Mouse (Mus musculus) hindbrain, postnatal 0 days (tissue): ENCODE results near the gene Wdr90. TPM values are rescaled to one million over a fixed set of nuclear protein-coding genes. Genes with fewer than 3 reads are reported as not detected.

Experiments used
- ATAC-seq: fragments of 200-750 bp; cut with Nextera tagmentation; 2 replicates; pipeline ENCODE4 v1.8.0; 2017; ENCODE audit warnings: mild to moderate bottlenecking, moderate TSS enrichment, moderate library complexity
- DNase-seq: peaks from one replicate; pipeline ENCODE4 v3.0.0-alpha.2; 2015; ENCODE audit warnings: low spot score
- H3K27ac ChIP-seq: fragments of 300-500 bp; sonication (generic); 2 replicates; pipeline ENCODE4 v1.5.1; 2014; ENCODE audit warnings: mild to moderate bottlenecking
- H3K27me3 ChIP-seq: fragments of 300-500 bp; sonication (generic); 2 replicates; pipeline ENCODE4 v1.6.1; 2014; ENCODE audit warnings: low read length, mixed read lengths; ENCODE audit not compliant: insufficient read depth
- H3K36me3 ChIP-seq: fragments of 300-500 bp; sonication (generic); 2 replicates; pipeline ENCODE4 v1.6.1; 2014; ENCODE audit warnings: low read length, mixed read lengths; ENCODE audit not compliant: insufficient read depth
- H3K4me1 ChIP-seq: fragments of 300-500 bp; sonication (generic); 2 replicates; pipeline ENCODE4 v1.6.1; 2014; ENCODE audit warnings: antibody characterized with exemption, low read length, mixed read lengths; ENCODE audit not compliant: insufficient read depth
- H3K4me2 ChIP-seq: fragments of 300-500 bp; sonication (generic); 2 replicates; pipeline ENCODE4 v1.6.1; 2014; ENCODE audit warnings: low read depth, mild to moderate bottlenecking, low read length, moderate library complexity, mixed read lengths
- H3K4me3 ChIP-seq: fragments of 300-500 bp; sonication (generic); 2 replicates; pipeline ENCODE4 v1.5.1; 2014; ENCODE audit warnings: low read length
- H3K9ac ChIP-seq: fragments of 300-500 bp; sonication (generic); replicated peaks from 2 replicates; pipeline ENCODE4 v1.6.1; 2014; ENCODE audit warnings: mild to moderate bottlenecking, low read length, moderate library complexity, mixed read lengths
- H3K9me3 ChIP-seq: fragments of 300-500 bp; sonication (generic); 2 replicates; pipeline ENCODE4 v1.6.1; 2016; ENCODE audit warnings: low read length, mixed read lengths
- CTCF ChIP-seq: IDR thresholded peaks from 2 replicates; pipeline ENCODE4 v1.5.1; 2016; ENCODE audit warnings: antibody characterized with exemption, control low read depth, low read depth
- WGBS: fragments of 180-500 bp; shearing (Covaris S2); extraction: QIAGEN DNeasy Blood & Tissue Kit; methylation state at CpG from one replicate; pipeline ENCODE4 v1.1.7; 2014; 5-methylcytosine and 5-hydroxymethylcytosine counted together
- polyA plus RNA-seq: library from polyadenylated mRNA; unstranded; fragments of >200 nt; fragmentation: Nextera tagmentation; extraction: Ambion mirVana; gene quantifications from 2 replicates; pipeline ENCODE4 v1.2.1, GENCODE M21; 2015
- total RNA-seq: library from RNA; depleted of rRNA; stranded (reverse); fragments of >200 nt; gene quantifications from 2 replicates; pipeline ENCODE4 v1.2.3, GENCODE M21; 2014

Wdr90 gene
- total and polyA plus RNA-seq, 2 experiments from 2014 or later, result 13.2 to 75.5 TPM

- H3K27me3 ChIP-seq, result no peaks in the 10 kb centered on the region
- WGBS, result 7% methylated on average over 28 of the region's 29 CpGs
Observed at GRCm38 (mm10) chr17:25837076-25837410, 24.3 kb downstream of the Wdr90 start, which contains the start of gene Rhbdl1. Gene Rhbdl1 (minus strand): TSS chr17:25837295.

GRCm38 (mm10) chr17:25836397-25837075, 24.8 kb downstream of the Wdr90 start:
- TF ChIP-seq CTCF, result no peak
- Histone ChIP-seq H3K4me2 (peak overlapping the region; percentile 80), H3K9ac (peak overlapping the region; percentile 72), H3K9me3 (no peaks in the 10 kb centered on the region), H3K4me1 (peaks cover 44% of the 10 kb centered on the region), H3K27ac (peak overlapping the region; percentile 89), H3K4me3 (peak overlapping the region; percentile 47), H3K27me3 (no peaks in the 10 kb centered on the region), H3K36me3 (peaks cover 28% of the 10 kb centered on the region)
- DNase-seq, result peak; percentile 31
- 18% methylated on average over 23 of the region's 23 CpGs for WGBS
- no peak for ATAC-seq

More at GRCm38 (mm10) chr17:25837076-25837410, 24.3 kb downstream of the Wdr90 start, which contains the start of gene Rhbdl1:
- Histone ChIP-seq H3K27ac (peak within 1 kb of the TSS; percentile 89), H3K9me3 (no peaks in the 10 kb centered on the region), H3K36me3 (peaks cover 33% of the 10 kb centered on the region), H3K4me3 (peak within 1 kb of the TSS; percentile 47), H3K4me1 (peaks cover 39% of the 10 kb centered on the region), H3K4me2 (peak within 1 kb of the TSS; percentile 80), H3K9ac (peak within 1 kb of the TSS; percentile 72)
- TF ChIP-seq CTCF, result no peak
- ATAC-seq, result peak; percentile 48
- peak; percentile 91 for DNase-seq

- peaks cover 26% of the 10 kb centered on the region for H3K36me3 ChIP-seq
- H3K4me2 ChIP-seq, result peak overlapping the region; percentile 80
- DNase-seq (no peak), ATAC-seq (no peak)
- no peaks in the 10 kb centered on the region for H3K27me3 ChIP-seq
- no peaks in the 10 kb centered on the region for H3K9me3 ChIP-seq
- H3K4me3 ChIP-seq, result no peak overlapping the region
- TF ChIP-seq CTCF, result no peak
- 91% methylated on average over 16 of the region's 16 CpGs for WGBS
- H3K9ac ChIP-seq, result peak overlapping the region; percentile 72
- peak overlapping the region; percentile 89 for H3K27ac ChIP-seq
- H3K4me1 ChIP-seq, result peaks cover 44% of the 10 kb centered on the region
Observed at GRCm38 (mm10) chr17:25835816-25836215, 25.5 kb downstream of the Wdr90 start.

GRCm38 (mm10) chr17:25835301-25835700, 26.0 kb downstream of the Wdr90 start:
- peak overlapping the region; percentile 80 for H3K4me2 ChIP-seq
- H3K27ac ChIP-seq, result no peak overlapping the region
- H3K36me3 ChIP-seq, result peaks cover 26% of the 10 kb centered on the region
- DNase-seq (no peak), ATAC-seq (no peak)
- TF ChIP-seq CTCF, result no peak
- H3K27me3 ChIP-seq, result no peaks in the 10 kb centered on the region
- no peak overlapping the region for H3K4me3 ChIP-seq
- WGBS, result 91% methylated on average over 7 of the region's 7 CpGs
- H3K4me1 ChIP-seq, result peaks cover 44% of the 10 kb centered on the region
- H3K9ac ChIP-seq, result no peak overlapping the region; the same call in 1 of the 2 replicates
- H3K9me3 ChIP-seq, result no peaks in the 10 kb centered on the region

GRCm38 (mm10) chr17:25834595-25835222, 26.6 kb downstream of the Wdr90 start:
- H3K27ac ChIP-seq, result 0 out of 2 replicates have a peak overlapping the region, but pooled peaks have one; percentile 32
- ATAC-seq, result no peak
- H3K9ac ChIP-seq, result peak overlapping the region; percentile 75
- no peaks in the 10 kb centered on the region for H3K27me3 ChIP-seq
- no peaks in the 10 kb centered on the region for H3K9me3 ChIP-seq
- no peak for TF ChIP-seq CTCF
- H3K36me3 ChIP-seq, result peaks cover 22% of the 10 kb centered on the region
- peaks cover 47% of the 10 kb centered on the region for H3K4me1 ChIP-seq
- WGBS, result 80% methylated on average over 12 of the region's 12 CpGs
- peak overlapping the region; percentile 80 for H3K4me2 ChIP-seq
- H3K4me3 ChIP-seq, result peak overlapping the region; percentile 66
- no peak for DNase-seq

- Histone ChIP-seq H3K4me2 (peak overlapping the region; percentile 80), H3K36me3 (peaks cover 15% of the 10 kb centered on the region), H3K9ac (peak overlapping the region; percentile 75), H3K4me3 (peak overlapping the region; percentile 66), H3K27me3 (no peaks in the 10 kb centered on the region), H3K4me1 (peaks cover 52% of the 10 kb centered on the region), H3K27ac (peak overlapping the region; percentile 98), H3K9me3 (no peaks in the 10 kb centered on the region)
- DNase-seq (no peak), ATAC-seq (no peak)
- WGBS, result 41% methylated on average over 6 of the region's 6 CpGs
- no peak for TF ChIP-seq CTCF
Observed at GRCm38 (mm10) chr17:25833961-25834594, 27.2 kb downstream of the Wdr90 start.
